Mouse (Mus musculus): ENCODE data around the gene Tmem248.

- TF ChIP-seq POLR2A (IDR thresholded peaks at IDR 0.05; ENCODE audit: low read depth, low read length) (no peak), CTCF (IDR thresholded peaks at IDR 0.05; ENCODE audit: extremely low read depth, insufficient read length, insufficient replicate concordance, low read depth, low read length) (no peak)
These were observed 34.9 kb upstream of the Tmem248 start for GRCm38 (mm10) chr5:130181740-130182540.
